Mouse (Mus musculus): ENCODE measurements at regions not wholly inside any gene's neighbourhood (a gene's known extent, or its start where the extent isn't known, plus 50 kb on each side); places are given as distances from the start of the nearest gene placed in this dataset.

DNA sequence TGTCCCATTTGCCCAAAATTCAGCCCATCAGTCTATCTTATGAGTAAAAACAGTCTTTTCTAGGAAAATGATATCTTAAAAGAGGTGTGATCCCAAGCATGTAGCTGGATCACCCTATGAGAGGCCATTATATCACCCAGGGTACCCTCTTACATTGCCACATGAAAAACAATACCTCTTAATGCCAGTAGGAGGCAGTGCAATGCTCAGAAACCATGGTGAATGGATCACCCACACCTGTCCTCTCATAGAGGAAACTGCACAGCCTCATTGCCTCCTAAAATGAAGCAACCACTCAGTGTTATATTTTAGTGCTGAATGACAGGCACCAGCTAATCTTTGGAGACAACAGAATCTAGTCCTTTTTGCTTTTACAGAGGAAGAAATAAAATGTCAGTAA, 114.0 kb upstream of the Nxt1 start:
- DNase-seq (ENCODE audit: low spot score): no peak

DNA sequence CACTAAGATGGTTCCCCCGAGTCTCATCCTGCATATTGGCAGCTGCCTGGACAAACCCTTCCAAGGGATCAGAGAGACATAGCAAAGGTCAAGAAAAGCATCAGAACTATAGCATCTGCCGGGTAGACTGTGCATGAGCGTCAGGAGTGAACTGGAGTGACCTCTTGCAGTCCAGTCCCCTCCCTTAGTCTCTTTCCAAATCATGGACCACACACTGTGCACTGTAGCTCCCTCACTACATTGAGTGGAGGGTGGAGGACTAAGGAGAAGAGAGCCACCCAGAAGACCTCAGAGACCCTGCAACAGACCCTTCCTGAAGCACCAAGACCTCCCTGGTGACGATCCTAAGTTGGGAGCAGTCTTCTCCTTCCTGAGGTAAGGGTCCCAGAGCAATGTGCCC, 107.8 kb upstream of the Cd93 start:
- DNase-seq (ENCODE audit: low spot score): no peak

DNA sequence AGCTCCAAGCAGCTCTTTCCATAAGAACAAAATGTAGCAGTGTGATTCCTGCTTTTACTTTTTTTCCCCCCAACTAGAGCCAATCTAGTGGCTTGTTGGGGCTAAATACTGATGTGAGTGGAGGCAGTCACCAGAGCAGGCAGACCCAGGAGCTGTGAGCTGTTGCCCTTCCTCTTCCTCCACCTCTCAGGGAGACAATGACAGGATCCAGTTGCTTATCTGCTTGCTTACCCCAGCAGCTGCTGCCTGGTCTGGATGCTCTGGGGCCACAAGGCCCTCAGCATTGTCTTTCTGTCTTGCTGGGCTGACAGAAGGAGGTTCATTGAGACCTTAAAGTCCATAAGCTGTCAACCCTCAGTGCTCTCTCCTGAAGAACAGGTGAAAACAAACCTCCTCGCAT, 106.3 kb upstream of the Cd93 start:
- no peak for DNase-seq (ENCODE audit: low spot score)

DNA sequence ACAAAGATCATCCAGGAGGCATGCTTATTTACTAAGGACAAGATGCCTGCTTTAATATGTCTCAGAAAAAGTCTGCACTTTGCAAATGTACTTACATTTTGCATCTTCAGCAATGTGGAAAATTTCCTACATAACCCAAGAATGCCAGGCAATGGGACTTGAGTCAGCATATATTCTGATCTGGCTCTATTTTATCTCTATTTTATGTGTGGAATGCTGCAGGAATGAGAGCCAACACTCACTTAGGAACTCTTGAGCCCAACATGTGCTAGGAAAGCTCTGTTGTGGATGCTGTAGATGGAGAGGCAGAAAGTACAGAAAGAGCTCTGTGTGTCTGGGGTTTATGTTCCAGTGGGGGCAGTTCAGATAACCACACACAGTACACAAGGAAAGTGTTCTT, 99.0 kb upstream of the Cd93 start:
- no peak for DNase-seq (ENCODE audit: low spot score)

DNA sequence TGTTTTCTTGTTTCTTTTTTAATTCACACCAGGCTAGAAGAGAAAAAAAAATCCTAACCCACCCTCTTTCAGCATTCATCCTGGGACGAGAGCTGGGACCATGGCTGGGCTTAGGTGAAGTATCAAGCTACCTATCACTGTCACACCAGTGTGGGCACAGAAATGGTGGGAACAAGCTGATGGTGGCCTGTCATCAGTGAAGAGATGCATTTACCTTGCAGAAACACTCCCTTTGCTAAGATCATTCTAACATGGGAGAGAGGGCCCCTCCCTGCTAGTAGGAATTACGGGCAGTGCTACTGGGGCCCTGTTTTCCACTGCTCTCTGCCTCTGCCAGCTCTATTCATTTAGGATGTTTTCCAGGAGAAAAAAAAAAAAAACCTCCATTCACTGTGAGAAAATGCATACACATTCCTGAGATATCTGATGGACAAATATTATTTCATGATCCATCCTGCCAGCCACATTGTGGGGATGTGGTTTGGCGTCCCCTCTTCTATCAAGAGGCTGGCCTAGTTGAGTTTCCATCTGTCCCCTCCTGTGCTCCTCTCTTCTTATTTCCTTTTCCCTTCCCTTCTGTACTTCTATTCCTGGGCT, 94.6 kb upstream of the Cd93 start:
- DNase-seq (ENCODE audit: low spot score): no peak

DNA sequence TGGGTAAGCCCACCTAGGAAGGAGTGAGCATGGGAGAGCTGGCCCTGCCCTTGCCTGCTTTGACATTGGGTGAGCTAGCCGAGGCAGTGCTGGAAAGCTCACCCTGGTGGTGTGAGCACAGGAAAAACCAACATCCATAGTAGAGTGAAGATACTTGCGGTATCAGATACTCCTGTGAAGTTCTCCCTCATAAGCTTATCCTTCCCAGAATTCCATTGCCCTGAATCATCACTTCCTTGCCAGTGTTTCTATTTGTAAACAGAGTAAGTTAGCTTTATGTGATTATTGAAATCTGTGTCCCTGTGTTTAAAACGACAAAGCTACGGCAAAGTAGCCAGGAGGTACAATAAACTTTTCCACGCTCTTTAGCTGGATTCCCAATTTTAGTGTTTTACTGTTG, 93.9 kb upstream of the Cd93 start:
- DNase-seq (ENCODE audit: low spot score): no peak

DNA sequence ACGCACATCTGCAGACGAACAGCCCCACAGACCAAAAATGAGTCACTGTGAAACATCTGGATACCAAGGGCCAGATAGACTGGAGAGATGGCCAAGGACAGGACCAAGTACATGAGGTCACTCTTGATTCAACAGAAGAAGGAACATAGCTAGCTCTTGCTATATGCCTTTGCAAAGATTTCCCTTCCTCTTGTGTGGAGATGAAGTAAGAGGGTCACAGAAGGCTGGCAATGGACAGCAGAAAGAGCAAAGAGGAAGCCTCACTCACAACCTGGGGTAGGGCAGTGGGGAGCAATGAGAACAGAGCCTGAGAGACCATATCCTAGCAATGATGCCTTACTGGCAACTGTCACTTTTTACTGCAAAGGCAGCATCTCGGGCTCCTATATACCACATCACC, 93.2 kb upstream of the Cd93 start:
- no peak for DNase-seq (ENCODE audit: low spot score)

DNA sequence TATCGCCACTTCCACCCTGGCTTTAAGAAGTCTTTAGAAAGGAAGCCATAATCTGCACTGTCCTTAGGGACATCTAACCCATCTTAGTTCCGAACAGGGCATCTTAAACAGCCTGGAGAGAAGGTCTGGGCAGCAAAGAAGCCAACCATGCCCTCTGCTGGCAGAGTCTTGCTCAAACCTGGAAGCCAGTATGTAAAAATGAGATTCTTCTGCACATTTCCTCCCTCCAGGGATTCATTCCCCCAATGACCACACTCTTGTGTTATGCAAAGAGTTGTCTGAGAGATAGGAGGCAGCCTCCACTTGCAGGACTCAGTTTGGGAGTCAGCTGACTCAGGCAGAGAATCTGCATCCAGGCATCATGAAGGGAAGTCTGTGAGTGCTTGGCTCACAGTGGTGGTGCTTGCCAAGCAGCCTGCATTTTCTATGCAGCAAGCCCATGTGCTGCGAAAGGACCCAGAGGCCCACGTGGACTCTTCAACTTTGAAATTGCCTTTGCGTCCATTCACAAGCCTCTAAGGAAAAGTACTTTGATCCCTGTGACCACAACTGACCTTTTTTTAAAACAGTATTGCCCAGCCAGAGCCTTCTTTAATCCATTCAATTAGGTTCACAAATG, 92.3 kb upstream of the Cd93 start:
- DNase-seq (ENCODE audit: low spot score): no peak

DNA sequence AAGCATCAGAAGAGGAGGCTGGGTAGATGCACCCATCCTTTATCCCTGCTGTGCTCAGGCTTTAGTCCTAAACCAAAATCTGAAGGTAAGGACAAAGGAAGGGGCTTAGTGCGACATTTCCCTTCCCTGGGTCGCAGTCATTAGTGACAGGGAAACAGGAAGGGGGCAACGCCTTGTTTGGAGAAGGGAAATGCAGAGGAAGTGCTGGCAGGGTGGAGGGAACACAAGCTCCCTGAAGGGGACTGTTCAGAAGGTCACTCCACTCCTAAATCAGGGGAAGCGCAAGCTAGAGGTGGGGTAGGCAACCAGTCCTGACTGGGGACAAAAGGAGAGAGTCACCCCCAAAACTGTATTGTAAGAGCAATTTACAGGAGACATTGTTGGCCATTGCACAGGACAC, 88.7 kb upstream of the Cd93 start:
- no peak for DNase-seq (ENCODE audit: low spot score)

DNA sequence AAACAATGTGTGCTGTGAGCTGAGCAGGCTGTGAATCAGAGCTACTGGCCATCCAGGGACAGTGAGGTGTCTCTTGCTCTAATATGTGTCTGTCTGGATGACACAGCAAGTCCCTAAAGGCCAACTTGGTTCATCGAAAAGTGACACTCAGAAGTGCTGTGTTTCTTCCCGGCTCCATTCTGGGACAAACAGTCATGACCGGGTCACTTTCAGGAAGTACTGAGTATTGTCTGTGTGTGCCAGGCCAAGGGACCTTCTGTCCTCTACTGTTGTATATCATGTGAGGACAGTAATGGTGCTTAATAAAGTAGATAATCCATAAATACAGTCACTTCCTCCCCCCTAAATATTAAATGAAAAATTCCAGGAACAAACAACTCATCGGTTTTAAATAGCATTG, 87.2 kb upstream of the Cd93 start:
- DNase-seq (ENCODE audit: low spot score): no peak

DNA sequence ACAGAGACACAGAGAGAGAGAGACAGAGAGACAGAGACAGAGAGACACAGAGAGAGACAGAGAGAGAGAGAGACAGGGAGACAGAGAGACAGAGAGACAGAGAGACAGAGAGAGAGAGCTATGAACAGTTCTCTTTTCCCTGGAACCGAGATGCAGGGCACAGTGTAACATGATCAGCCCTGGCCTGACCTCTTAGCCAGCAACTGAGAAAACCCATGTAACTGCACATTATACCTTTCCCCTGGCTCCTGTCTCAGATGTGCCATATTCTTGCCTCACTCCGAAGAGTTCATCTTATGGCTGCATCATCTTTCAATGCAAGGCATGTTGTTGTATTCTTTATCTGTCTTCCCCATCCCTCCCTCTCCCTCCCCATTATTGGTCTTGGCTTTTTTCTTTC, 86.5 kb upstream of the Cd93 start:
- DNase-seq (ENCODE audit: low spot score): no peak

DNA sequence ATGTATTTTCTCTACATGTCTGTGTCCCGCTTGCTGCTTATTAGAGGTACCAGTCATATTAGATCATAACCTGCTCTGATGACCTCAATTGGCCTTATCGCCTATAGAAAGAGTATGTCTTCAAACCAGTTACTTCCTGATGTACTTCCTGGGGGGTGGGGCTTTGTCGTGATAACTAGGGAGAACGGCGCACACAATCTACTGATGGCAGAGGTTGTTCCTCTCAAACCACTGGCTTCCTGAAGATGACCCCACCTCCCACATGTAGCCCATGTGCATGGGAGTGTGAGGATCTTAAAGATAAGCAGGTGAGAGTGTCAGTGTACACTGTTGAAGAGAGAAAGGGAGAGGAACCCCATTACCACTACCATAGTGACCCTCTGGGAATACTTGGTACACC, 84.4 kb upstream of the Cd93 start:
- DNase-seq (ENCODE audit: low spot score): no peak

DNA sequence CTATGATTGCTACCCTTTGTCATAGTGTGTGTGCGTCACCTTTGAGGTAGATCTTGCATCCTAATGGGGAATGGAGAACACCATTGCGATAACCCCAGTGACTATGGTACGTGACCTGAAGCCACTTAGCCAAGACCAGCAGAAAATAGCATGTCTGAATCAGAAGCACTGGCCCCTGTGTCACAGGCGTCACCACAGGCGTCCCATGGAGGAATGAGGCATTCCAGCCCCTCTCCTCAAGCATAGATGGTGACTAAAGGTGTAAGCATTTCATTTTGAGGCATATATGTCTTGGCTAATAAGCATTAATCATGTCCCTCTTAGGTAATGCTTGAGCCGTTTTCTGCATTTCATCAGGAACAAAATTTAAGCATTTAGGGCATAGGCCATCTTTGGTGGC, 82.1 kb upstream of the Cd93 start:
- DNase-seq (ENCODE audit: low spot score): no peak

DNA sequence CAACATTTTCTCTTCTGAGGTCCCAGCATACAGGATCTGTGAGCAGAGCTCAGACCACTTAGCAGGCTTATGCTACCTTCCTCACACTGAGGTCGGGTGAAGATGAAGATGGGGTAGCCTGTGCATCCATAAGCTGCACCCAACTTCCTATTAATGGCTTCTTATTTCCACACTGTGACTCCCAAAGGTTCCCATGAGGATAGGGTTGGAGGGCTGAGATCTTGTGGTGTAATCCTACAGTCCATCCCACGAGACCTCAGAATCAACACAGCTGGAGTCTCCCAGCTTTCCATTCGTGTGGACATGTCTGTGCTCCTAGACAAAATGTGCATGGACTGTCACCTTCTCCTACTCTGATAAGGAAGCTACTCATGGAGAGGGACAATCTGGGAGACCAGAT, 80.0 kb upstream of the Cd93 start:
- DNase-seq (ENCODE audit: low spot score): no peak

DNA sequence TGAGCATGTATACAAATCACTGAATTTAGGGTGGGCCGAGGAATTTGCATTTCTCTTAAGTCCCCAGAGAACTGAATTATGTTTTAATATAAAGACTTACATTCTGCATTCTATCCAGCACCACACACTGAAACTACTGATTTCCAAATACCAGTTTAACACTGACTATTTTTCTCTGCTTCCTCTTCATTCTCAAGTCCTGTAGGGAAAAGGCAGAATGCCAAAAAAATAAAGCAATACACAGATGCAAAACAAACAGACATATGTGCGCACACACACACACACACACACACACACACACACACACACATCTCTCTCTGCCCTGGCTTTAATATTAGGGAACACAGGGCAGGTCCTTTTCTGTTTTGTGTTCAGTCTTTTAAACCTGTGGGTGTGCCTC, 79.6 kb upstream of the Cd93 start:
- DNase-seq (ENCODE audit: low spot score): no peak

DNA sequence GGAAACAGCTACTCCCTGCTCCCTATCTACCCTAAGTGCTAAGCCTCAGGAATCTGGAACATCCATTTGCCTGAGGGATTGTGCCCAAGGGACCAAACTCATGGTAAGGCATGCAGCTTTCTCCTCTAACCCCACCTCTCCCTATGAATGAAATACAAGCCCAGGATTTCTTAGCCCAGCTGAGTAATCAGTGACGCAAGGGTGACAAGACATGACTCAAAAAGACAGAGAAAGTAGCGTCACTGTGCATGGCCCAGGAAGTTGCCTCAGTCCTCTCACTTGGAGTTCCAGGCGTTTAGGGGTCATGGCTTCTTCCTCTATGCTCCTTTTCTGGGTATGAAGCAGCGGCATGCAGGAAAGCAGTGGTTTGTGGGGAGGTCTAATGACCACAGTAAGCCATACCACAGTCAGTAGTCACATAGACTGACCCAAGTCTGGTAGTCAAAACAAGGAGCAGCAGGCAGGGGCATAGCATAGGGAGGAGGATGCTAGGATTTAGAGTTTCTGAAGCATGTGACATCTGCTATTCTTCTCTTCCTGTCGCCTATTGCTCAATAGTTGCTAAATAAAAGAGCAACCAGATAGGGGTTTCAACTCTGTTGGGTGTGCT, 78.7 kb upstream of the Cd93 start:
- no peak for DNase-seq (ENCODE audit: low spot score)

DNA sequence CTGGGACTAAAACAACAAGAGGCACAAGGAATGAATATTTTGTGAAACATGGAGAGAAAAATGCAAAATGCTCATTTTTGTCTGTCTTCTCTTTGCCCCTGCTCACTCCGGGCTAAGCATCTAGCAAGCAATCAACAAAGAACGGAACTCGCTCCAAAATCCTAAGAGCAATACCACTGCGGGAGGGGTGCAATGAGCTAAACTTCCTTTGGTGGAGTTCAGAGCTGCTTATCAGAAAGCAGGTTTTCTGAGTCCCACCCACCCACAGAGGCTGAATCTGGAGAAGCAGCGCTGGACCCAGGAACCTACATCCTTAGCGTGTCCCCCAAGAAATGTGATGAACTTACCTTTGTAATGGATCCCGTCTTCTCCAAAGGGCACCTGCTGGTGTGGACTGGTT, 76.9 kb upstream of the Cd93 start:
- DNase-seq (ENCODE audit: low spot score): no peak

DNA sequence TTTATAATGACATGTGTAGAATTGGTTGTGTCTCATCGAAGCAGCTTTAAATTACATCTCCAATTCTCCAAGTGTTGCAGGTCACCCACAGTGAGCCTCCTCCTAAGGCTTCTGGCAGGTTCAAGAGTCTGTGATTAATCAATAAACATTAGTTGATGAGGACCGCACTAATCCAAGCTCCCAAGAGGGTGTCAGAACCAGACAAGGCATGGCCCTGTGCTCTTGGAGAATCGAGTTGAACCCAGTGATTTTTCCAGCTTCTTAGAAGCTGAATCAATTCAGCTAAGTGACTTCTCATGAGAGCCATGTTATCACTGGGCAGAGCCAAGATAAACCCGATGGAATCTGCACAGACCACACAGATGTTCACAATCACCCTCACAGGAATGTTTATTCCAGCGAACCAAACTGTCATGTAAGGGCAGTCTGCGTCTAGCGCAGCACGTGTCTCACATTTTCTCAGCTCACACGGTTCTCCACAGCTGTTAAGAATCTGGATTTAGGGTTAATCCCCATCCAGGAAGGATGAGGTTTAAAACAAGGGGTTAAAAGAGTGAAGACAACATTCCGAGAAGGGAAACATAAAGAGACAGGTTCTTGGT, 76.4 kb upstream of the Cd93 start:
- DNase-seq (ENCODE audit: low spot score): no peak

DNA sequence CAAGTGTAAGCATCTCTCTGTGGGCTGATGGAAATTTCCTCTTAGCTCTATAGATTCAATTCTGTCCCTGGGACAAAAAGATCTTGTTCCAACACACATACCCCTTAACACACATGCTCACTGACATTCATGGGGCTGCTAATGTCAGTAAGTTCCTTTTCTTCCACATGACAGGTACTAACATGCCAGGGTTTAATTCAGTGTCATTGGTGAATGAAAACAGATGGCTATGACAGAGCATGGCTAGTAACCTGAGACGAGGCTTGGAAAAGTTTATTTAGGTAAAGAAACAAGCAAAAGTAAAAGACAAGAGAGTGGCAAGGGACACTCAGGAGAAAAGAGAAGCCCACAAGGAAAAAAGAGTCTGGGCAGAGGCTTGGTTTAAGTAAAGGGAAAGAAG, 74.5 kb upstream of the Cd93 start:
- DNase-seq (ENCODE audit: low spot score): no peak

DNA sequence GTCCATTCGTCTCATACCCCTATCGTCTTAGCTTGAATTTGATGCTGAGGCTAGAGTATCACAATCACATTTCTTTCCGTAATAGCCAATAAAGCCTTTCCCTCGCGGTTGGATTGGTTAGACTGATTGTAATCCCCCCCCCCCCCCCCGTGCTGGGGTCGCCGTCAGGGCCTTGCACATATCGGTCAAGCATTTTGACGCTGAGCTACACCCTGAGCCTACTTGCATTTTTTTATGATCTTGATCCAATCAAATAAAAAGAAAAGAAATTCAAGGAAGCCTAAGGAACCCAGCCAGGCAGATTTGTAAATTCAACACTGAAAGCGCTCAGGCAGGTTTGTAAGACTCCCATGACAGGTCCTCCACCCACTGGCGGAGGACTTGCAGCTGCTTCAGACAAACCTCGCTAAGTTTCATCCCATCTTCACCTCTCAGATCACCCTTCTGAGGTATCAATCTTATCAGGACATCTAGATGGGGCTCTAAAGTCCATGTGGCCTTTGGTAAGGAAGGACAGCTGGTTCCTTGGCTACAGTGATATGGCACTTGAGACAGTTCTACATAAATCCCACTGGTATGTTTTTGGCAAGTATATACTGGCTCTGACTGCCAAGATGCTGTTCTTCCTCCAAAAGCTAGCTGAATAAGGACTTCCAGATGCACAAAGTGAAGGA, 66.8 kb upstream of the Cd93 start:
- DNase-seq (ENCODE audit: low spot score): no peak

DNA sequence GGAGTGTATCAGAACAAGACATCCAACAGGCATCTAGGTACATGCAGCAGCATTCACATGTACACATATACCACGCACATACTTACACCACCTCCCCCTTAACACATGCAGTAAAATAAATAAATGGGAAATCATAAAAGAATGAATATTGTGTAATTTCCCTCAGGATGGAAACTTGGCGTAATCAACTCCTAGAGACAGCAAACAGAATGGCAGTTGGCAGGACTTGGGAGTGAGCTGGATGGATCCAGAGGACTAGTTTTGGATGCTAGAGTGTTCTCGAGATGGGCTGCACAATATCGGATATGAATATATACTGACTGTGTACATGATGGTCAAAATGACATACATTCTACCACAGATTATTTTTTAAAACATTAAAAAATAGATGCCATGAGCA, 66.0 kb upstream of the Cd93 start:
- no peak for DNase-seq (ENCODE audit: low spot score)

DNA sequence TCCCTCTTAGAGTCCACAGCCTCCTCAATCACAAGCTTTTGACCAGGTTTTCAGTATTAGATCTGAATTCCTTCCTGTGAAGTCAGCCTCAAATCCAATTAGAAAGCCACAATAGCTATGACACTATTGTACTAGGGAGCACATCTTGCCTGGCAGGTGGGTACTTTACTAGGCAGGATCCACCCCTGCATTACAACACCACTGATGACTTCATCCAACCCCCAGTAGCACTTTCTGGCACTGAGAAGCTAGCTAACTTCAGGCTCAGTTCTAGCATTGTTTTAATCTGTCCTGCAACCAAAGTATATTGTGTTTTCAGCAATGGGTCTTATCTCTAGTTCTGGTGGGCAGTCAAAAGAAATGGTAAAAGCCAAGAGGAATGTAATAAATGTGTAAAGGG, 64.2 kb upstream of the Cd93 start:
- DNase-seq (ENCODE audit: low spot score): no peak

DNA sequence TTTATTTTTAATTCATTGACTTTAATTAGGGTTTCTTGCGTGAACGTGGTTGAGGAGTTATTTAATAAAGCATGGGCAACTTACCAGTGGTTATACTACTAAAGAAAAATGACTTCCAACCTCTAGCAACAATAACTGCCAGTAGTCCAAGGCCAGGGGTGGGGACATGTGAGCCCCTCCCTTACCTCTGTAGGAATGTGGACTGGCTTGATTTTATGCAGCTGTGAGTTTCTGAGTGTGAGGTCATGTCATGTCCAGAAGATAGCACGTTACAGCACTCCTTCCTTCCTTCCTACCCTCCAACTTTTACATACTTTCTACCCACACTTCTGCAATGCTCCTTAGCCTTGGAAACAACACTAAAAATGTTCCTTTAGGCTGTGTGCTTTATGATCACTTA, 63.6 kb upstream of the Cd93 start:
- no peak for DNase-seq (ENCODE audit: low spot score)
